Mouse (Mus musculus) E14TG2a.4 (cell line): ENCODE data around the gene Shisa8.

Source experiments
- CTCF ChIP-seq: conservative IDR thresholded peaks from 2 replicates; pipeline ENCODE4 v1.5.1; 2014; ENCODE audit warnings: low read length
- NANOG ChIP-seq: IDR thresholded peaks from 2 replicates; pipeline ENCODE4 v1.6.1; 2014; ENCODE audit warnings: borderline replicate concordance, low read length, mixed read lengths
- POU5F1 ChIP-seq: IDR thresholded peaks from 2 replicates; pipeline ENCODE4 v1.6.1; 2014; ENCODE audit warnings: low read length, borderline replicate concordance

DNA sequence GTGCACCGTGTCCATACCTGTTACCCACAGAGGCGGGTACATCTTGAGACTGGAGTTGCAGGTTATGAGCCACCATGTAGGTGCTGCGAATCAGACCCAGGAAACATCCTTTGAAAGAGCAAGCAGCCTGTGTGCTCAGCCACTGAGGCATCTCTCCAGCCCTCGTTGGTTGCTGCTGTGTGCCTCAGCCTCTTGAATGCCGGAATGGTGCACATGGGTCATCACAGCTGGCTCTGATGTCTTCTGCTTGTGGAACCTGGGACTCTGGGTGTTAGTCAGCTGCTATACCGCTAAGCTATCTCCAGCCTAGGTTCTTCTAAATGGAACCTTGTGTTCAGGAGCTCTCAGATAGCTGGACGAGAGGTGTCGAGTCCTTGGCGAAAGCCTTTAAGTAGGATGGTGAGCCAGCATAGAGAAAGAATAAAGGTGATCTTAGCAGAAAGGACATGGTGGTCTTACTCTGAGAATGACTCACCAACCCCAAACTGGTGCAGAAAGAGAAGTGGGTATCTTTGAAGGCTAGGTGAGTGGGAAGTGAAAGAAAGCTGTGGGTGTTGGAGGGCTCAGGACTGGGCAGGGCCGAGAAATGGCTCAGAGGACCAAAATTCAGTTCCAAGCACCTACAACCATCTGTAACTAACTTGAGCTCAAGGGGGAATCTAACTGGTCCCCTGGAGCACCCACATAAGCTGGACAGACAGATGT lies 49.1 kb downstream of the Shisa8 start:
- TF ChIP-seq CTCF = no peak
- TF ChIP-seq NANOG = no peak
- no peak for TF ChIP-seq POU5F1
